Mouse (Mus musculus) G1E (cell line): Measurements from ENCODE around the gene Olfr12. TPM values are rescaled to one million over a fixed set of nuclear protein-coding genes. Genes with fewer than 3 reads are reported as not detected.

Experiments used
- ATAC-seq: 2 replicates; pipeline ENCODE4 v1.8.0; 2016; ENCODE audit warnings: mild to moderate bottlenecking; ENCODE audit not compliant: insufficient number of reproducible peaks, poor library complexity, low FRiP score, severe bottlenecking; ENCODE audit errors: extremely low read depth
- DNase-seq: peaks from one replicate; pipeline ENCODE4 v3.0.0; 2012; ENCODE audit warnings: low spot score
- H3K27me3 ChIP-seq: 2 replicates; pipeline ENCODE4 v1.6.1; 2012; ENCODE audit warnings: mild to moderate bottlenecking, low read length, inconsistent platforms; ENCODE audit not compliant: insufficient read depth
- H3K36me3 ChIP-seq: replicated peaks from 2 replicates; pipeline ENCODE3; 2012; ENCODE audit warnings: mild to moderate bottlenecking, inconsistent platforms
- H3K4me1 ChIP-seq: 2 replicates; pipeline ENCODE4 v1.6.1; 2012; ENCODE audit warnings: low read depth, low read length, inconsistent platforms, mixed read lengths; ENCODE audit not compliant: insufficient read depth
- H3K4me3 ChIP-seq: 2 replicates; pipeline ENCODE4 v1.5.1; 2012; ENCODE audit warnings: low read depth, mild to moderate bottlenecking, inconsistent platforms, low read length, moderate library complexity, mixed read lengths
- H3K9me3 ChIP-seq: replicated peaks from 2 replicates; pipeline ENCODE4 v1.6.1; 2012; ENCODE audit warnings: inconsistent platforms
- CTCF ChIP-seq: IDR thresholded peaks from 2 replicates; pipeline ENCODE4 v1.5.1; 2012; ENCODE audit warnings: low read depth, low read length, inconsistent platforms, mixed read lengths
- GATA1 ChIP-seq: IDR thresholded peaks from 2 replicates; pipeline ENCODE4 v1.6.1; 2012; ENCODE audit warnings: borderline replicate concordance, low read length, inconsistent platforms, mixed read lengths
- GATA2 ChIP-seq: IDR thresholded peaks from 2 replicates; pipeline ENCODE4 v1.6.1; 2012; ENCODE audit warnings: low read depth, low read length, inconsistent platforms, borderline replicate concordance
- POLR2AphosphoS5 ChIP-seq: IDR thresholded peaks from 2 replicates; pipeline ENCODE4 v1.6.1; 2012; ENCODE audit warnings: low read depth, low read length, inconsistent platforms; ENCODE audit not compliant: insufficient replicate concordance
- TAL1 ChIP-seq: conservative IDR thresholded peaks from 2 replicates; pipeline ENCODE4 v1.6.1; 2012; ENCODE audit warnings: low read depth, low read length, inconsistent platforms, mixed read lengths
- polyA plus RNA-seq: library from polyadenylated mRNA; stranded (reverse); fragments of >175 nt; gene quantifications from 2 replicates; pipeline ENCODE4 v1.2.3, GENCODE M21; 2012
- total RNA-seq, 2 experiments: library from RNA; stranded (forward) in 1 of 2; stranded (reverse) in 1 of 2; fragments of 200-1000 nt in 1 of 2; fragments of >200 nt in 1 of 2; fragmentation: Nextera tagmentation in 1 of 2; gene quantifications; 2 replicates each; pipeline ENCODE4 v1.2.3; 2014 to 2017

Gene Olfr12
- total and polyA plus RNA-seq, 3 experiments, result 0.16 TPM; not detected in 2

DNA sequence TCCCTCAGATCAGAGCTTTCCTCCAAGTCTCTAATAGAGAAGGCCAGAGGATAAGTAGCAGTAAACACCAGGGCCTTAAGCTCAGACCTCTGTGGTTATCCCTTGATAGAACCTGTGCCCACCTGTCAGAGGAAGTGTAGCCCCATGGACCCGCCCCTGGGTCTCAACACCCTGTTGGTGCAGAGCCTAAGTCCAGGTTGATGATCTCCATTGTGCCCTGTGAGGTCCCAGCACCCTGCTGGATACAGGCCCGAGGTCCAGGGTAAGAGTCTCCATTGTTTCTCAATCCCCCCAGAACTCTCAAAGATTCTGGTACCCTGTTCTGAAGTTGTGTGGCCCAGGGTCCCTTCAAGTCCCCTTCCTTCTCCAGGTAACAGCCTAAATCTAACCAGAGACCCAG, 28.5 kb downstream of the Olfr12 start:
- Histone ChIP-seq H3K36me3 (no peaks in the 10 kb centered on the region), H3K27me3 (peaks cover 32% of the 10 kb centered on the region), H3K4me1 (peaks cover 35% of the 10 kb centered on the region), H3K9me3 (no peaks in the 10 kb centered on the region), H3K4me3 (no peak overlapping the region)
- ATAC-seq (no peak), DNase-seq (no peak)
- no peak for TF ChIP-seq TAL1
- no peak for TF ChIP-seq CTCF
- TF ChIP-seq GATA1, result no peak
- TF ChIP-seq GATA2, result no peak
- no peak for TF ChIP-seq POLR2AphosphoS5

DNA sequence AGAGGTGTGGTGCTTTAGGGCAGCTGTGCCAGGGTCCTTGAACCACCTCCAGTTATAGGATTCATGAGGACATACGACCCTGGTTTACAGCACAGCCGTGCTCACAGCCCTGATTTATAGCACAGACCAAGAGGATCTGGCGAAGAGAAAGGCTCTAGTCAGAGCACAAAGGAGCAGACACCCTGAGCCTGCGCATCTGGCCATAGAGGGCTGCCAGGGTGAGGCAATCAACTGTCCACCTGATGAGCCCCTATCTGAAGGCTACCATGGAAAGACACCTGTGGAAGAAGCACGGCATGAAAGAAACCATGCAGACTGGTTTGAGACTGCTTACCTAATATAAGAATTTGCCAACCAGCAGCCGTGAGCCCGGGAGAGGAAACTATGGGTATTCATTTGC, 29.0 kb downstream of the Olfr12 start:
- no peak for TF ChIP-seq GATA2
- TF ChIP-seq TAL1, result no peak
- no peak for TF ChIP-seq POLR2AphosphoS5
- no peak for TF ChIP-seq GATA1
- TF ChIP-seq CTCF, result no peak
- peaks cover 31% of the 10 kb centered on the region for H3K4me1 ChIP-seq
- H3K36me3 ChIP-seq, result no peaks in the 10 kb centered on the region
- DNase-seq (no peak), ATAC-seq (no peak)
- H3K9me3 ChIP-seq, result no peaks in the 10 kb centered on the region
- peaks cover 37% of the 10 kb centered on the region for H3K27me3 ChIP-seq
- no peak overlapping the region for H3K4me3 ChIP-seq

DNA sequence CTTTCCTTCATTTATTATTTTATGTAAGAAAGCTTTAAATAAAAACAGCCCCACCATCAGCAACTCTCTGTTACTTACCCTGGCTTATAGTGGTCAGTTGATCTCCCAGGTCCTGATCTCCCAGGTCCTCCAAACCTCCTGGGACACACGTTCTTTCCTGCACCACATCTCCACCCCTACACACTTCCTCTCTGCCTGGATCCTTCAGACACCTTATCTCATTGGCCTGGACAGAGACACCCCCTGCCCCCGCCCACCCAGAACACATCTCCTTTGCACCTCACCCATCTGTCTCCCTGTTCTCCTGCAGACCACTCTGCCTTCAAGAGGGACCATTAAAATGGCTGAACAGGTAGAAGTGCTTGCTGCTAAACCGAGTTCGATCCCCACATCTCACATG, 29.4 kb downstream of the Olfr12 start:
- H3K27me3 ChIP-seq, result peaks cover 41% of the 10 kb centered on the region
- ATAC-seq, result no peak

DNA sequence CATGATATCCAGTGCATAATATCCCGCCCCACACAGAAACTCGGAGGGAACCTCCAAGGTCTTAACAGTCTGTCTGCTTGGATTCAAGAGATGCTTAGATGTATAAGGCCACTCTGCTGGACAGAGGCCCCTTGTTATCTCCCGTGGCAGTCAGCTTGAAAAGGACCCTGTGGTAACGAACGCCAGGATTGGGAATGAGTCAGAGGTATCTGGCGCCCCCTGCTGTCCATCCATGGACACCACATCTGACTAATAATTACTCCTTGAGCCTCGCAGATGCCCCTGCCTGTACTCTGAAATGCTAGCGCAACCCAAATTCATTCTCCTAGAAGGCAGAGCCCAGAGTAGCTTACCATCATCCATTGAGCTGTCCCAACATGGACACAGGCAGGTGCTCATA, 30.2 kb downstream of the Olfr12 start:
- H3K4me3 ChIP-seq, result no peak overlapping the region
- TF ChIP-seq TAL1 (no peak), GATA1 (no peak), CTCF (peak; percentile 86), GATA2 (no peak), POLR2AphosphoS5 (no peak)
- H3K9me3 ChIP-seq, result no peaks in the 10 kb centered on the region
- ATAC-seq (no peak; the same call in 1 of the 2 replicates), DNase-seq (peak; percentile 60)
- peaks cover 22% of the 10 kb centered on the region for H3K4me1 ChIP-seq
- H3K36me3 ChIP-seq, result no peaks in the 10 kb centered on the region
- peaks cover 43% of the 10 kb centered on the region for H3K27me3 ChIP-seq

More for the DNA sequence above, 29.4 kb downstream of the Olfr12 start:
- Histone ChIP-seq H3K36me3 (no peaks in the 10 kb centered on the region), H3K9me3 (no peaks in the 10 kb centered on the region), H3K4me3 (no peak overlapping the region), H3K4me1 (peaks cover 30% of the 10 kb centered on the region)
- no peak for DNase-seq
- no peak for TF ChIP-seq CTCF

DNA sequence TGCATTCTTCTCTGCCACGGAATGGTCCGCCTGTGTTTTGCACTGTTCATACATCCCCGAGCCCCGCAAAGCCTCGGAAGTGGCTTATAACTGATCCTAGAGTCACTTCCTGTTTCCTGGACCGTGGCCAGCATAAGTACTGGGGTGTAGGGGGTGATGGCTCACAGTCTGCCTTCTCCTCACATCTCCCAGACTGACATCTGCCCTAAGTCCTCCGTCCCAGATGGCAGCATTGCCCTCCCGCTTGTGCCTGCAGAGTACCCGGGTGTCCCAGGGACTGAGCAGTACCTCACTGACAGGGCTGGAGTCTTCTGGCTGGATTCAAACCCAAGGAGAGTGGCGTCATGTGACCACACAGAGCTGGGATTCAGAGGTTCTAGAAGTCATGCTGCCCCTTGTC, 30.6 kb downstream of the Olfr12 start:
- TF ChIP-seq GATA2 (no peak), GATA1 (no peak), CTCF (no peak), POLR2AphosphoS5 (no peak), TAL1 (no peak)
- no peak for DNase-seq
- ATAC-seq, result no peak; the same call in 1 of the 2 replicates
- Histone ChIP-seq H3K4me3 (no peak overlapping the region), H3K9me3 (no peaks in the 10 kb centered on the region), H3K27me3 (peaks cover 43% of the 10 kb centered on the region), H3K4me1 (peaks cover 19% of the 10 kb centered on the region), H3K36me3 (no peaks in the 10 kb centered on the region)

DNA sequence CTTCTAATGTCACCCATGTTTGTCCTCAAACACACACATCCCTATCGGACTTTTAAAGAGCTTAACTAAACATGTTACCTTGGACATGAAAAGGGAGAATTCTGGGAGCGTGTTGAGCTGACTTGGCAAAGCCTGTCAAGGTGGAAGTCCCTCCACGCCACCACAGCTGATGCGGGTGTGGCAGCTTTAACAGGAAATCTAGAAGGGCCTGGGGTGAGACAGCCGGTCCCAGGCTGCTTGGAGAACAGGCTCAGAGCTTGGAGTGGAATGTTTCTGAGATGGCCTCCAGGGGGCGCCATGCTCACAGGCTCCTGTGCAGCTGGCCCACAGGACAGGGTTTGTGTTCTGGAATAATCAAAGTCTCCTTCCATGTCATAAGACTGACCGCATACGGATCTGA, 31.1 kb downstream of the Olfr12 start, which contains the start of gene Otos:
Gene Otos (minus strand): TSS at position 169 of the 400 bp plus-strand sequence.
- H3K4me3 ChIP-seq, result no peak within 1 kb of the TSS
- H3K27me3 ChIP-seq, result peaks cover 43% of the 10 kb centered on the region
- peak; percentile 41; the same call in 1 of the 2 replicates for ATAC-seq

DNA sequence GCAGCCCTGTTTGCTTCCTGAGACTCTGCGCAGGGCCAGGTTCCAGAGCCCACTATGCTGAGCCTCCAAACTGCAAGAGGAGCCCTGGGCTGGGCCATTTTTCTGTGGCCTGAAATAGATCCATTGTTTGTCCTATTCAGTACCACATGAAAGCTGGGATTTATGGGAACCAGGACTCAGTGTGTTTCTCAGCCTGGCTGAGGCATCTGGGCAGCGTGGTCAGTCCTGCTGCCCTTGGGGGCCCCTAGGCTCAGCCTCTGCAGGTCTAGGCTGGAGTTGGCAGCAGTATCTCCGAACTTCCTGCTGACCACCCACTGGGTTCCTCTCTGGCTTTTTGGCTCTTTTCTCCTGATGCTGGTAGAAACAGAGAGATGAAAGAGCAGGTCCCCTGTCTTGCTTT, 33.9 kb downstream of the Olfr12 start:
- DNase-seq, result no peak
- no peaks in the 10 kb centered on the region for H3K36me3 ChIP-seq
- TF ChIP-seq GATA1, result no peak
- TF ChIP-seq CTCF, result no peak
- TF ChIP-seq GATA2, result no peak
- TF ChIP-seq POLR2AphosphoS5, result no peak
- no peak for TF ChIP-seq TAL1
- H3K9me3 ChIP-seq, result no peaks in the 10 kb centered on the region
- no peak for ATAC-seq
- peaks cover 46% of the 10 kb centered on the region for H3K27me3 ChIP-seq
- peaks cover 10% of the 10 kb centered on the region for H3K4me1 ChIP-seq
- H3K4me3 ChIP-seq, result no peak overlapping the region

More for the DNA sequence above, 31.1 kb downstream of the Olfr12 start, which contains the start of gene Otos:
- peaks cover 14% of the 10 kb centered on the region for H3K4me1 ChIP-seq
- TF ChIP-seq TAL1 (no peak), CTCF (peak; percentile 60)
- no peaks in the 10 kb centered on the region for H3K9me3 ChIP-seq
- DNase-seq, result peak; percentile 42
- H3K36me3 ChIP-seq, result no peaks in the 10 kb centered on the region
